Mouse (Mus musculus) erythroblast, embryonic 14.5 days (primary cell): ENCODE data around the gene Abi2.

Experiments
- GATA1 ChIP-seq: IDR thresholded peaks from 2 replicates; pipeline ENCODE4 v1.6.1; 2012; ENCODE audit warnings: low read length, inconsistent platforms, mixed read lengths
- TAL1 ChIP-seq: IDR thresholded peaks from 3 replicates; pipeline ENCODE4 v1.6.1; 2012; ENCODE audit warnings: low read length, inconsistent platforms, mixed read lengths

GRCm38 (mm10) chr1:60485649-60486048 is 76.2 kb downstream of the Abi2 start:
- TF ChIP-seq GATA1 = no peak
- no peak for TF ChIP-seq TAL1
